13 mouse cellular contexts compared by ENCODE assay signal in the genomic region with DNA sequence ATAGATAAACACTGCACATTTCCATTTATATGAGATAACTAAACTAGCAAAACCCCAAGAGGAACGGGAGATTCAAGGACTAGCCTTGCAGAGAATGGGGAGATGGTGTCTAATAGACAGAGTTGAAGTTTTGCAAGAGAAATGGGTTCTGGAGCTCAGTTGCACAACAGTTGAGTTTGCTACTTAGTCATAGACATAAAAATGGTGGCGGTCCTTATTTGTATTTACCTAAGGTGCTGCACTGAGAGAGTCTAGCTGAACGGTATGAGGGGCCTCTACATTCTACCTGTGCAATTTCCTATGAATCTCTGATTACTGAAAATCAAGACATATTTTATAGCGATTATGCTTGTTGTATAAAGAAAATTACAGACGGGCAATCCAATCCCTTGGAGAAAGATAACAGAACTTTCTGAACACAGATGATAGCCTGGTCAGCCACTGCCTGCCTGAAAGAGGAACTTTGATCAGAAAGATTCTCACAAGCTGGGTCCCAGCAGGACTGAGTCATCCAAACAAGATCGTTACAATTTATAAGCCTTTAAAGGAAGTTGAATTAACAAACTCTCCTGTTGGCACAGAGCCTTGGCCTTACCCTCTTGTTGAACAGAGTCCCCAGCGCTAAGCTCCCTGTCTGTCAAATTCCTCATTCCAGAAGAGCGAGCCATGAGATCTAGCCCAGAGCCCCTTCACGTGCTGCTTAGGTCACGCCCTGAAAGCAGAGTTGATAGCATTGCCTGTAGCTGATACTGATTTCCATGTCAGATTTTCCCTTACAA. TPM values are rescaled to one million over a fixed set of nuclear protein-coding genes. Genes with fewer than 3 reads are reported as not detected.
DNase-seq lines count a peak whose midpoint lies in the region; ATAC-seq and TF ChIP-seq lines count a peak whose summit lies in the region.
"Had no signal": no experiment of that assay in that cellular context is flagged by ENCODE, and none has a peak within 500 bp of the region (broad histone marks: within the 10 kb centered on the region; RNA-seq: fewer than 3 reads in every experiment).

No protein-coding gene starts in this region.

- no peak for TF ChIP-seq CTCF in liver, adult 2 months (IDR thresholded peaks at IDR 0.05; ENCODE audit: low read depth, low read length)
- no peak for TF ChIP-seq CTCF in intestine, postnatal 0 days (IDR thresholded peaks at IDR 0.05; ENCODE audit: low read depth)

- H3K27ac ChIP-seq in liver, adult 2 months (replicated peaks; ENCODE audit: insufficient read depth, low read depth, low read length): no peak overlapping the region
- H3K27ac ChIP-seq in liver, embryonic 11.5 days (ENCODE audit: low read depth, low read length): no peak overlapping the region
- H3K27ac ChIP-seq in intestine, postnatal 0 days (ENCODE audit: low read depth, low read length): peak overlapping the region; percentile 66
- H3K27ac ChIP-seq: liver, embryonic 12.5 days had no signal

- DNase-seq in liver, adult 2 months (ENCODE audit: extremely low read depth, low read depth, low spot score): peak; percentile 18
- DNase-seq in liver, embryonic 11.5 days (ENCODE audit: low spot score): no peak
- peak; percentile 59 for DNase-seq in Muller cell, postnatal 12 days (ENCODE audit: inconsistent ontology term)
- DNase-seq in monocyte, adult 2 months (ENCODE audit: low read depth in 1 of 2, low spot score in 2 of 2): peak; percentile 10 to 29
- no peak for DNase-seq in embryo, embryonic 10 days (ENCODE audit: low spot score)
- DNase-seq in layer of hippocampus, postnatal 36 days: no peak
- no peak for DNase-seq in thymus, postnatal 4 days
- DNase-seq: cerebellum, adult 9-10 months; heart, postnatal 4 days had no signal

- no peak for ATAC-seq in liver, embryonic 11.5 days (replicated peaks; ENCODE audit: low FRiP score)
- ATAC-seq in intestine, postnatal 0 days: peak; percentile 83
- ATAC-seq: inflammation-experienced regulatory T-cells, adult 6 months; liver, embryonic 12.5 days had no signal

- no peaks in the 10 kb centered on the region for H3K4me1 ChIP-seq in liver, adult 2 months (ENCODE audit: control insufficient read depth, insufficient read depth, low read length)
- no peaks in the 10 kb centered on the region for H3K4me1 ChIP-seq in liver, embryonic 11.5 days (replicated peaks; ENCODE audit: control insufficient read depth, insufficient read depth, low read length)
- H3K4me1 ChIP-seq in intestine, postnatal 0 days (replicated peaks; ENCODE audit: control insufficient read depth, insufficient read depth, low read length): 0 out of 2 replicates have a peak, but pooled peaks cover 3% of the 10 kb centered on the region
- H3K4me1 ChIP-seq: liver, embryonic 12.5 days had no signal

- no peaks in the 10 kb centered on the region for H3K79me2 ChIP-seq in liver, adult 2 months (ENCODE audit: control insufficient read depth, insufficient read depth, low read length)

- no peak overlapping the region for H3K9ac ChIP-seq in liver, adult 2 months (ENCODE audit: low read depth, low read length)
- no peak overlapping the region for H3K9ac ChIP-seq in liver, embryonic 11.5 days (ENCODE audit: low read depth, low read length)
- H3K9ac ChIP-seq in intestine, postnatal 0 days (ENCODE audit: low read depth, low read length): no peak overlapping the region
- H3K9ac ChIP-seq: liver, embryonic 12.5 days had no signal

- H3K36me3 ChIP-seq in liver, adult 2 months (ENCODE audit: control insufficient read depth, insufficient read depth, low read length): no peaks in the 10 kb centered on the region
- no peaks in the 10 kb centered on the region for H3K36me3 ChIP-seq in liver, embryonic 11.5 days (ENCODE audit: control insufficient read depth, insufficient read depth, low read length)
- no peaks in the 10 kb centered on the region for H3K36me3 ChIP-seq in intestine, postnatal 0 days (ENCODE audit: control insufficient read depth, insufficient read depth)
- H3K36me3 ChIP-seq: liver, embryonic 12.5 days had no signal

- no peak overlapping the region for H3K4me3 ChIP-seq in liver, adult 2 months (ENCODE audit: insufficient read depth, low read depth, low read length)
- no peak overlapping the region for H3K4me3 ChIP-seq in liver, embryonic 11.5 days (ENCODE audit: low read depth, low read length)
- H3K4me3 ChIP-seq in intestine, postnatal 0 days (ENCODE audit: low read depth, low read length): no peak overlapping the region
- H3K4me3 ChIP-seq: liver, embryonic 12.5 days had no signal

- 79% methylated on average over 10 of the region's 10 CpGs for WGBS in liver, adult 2 months
- WGBS in liver, embryonic 11.5 days: 67% methylated on average over 10 of the region's 10 CpGs
- WGBS in intestine, postnatal 0 days: 33% methylated on average over 10 of the region's 10 CpGs

- no peaks in the 10 kb centered on the region for H3K27me3 ChIP-seq in liver, adult 2 months (ENCODE audit: control insufficient read depth, insufficient read depth, low read length)
- H3K27me3 ChIP-seq in liver, embryonic 11.5 days (replicated peaks; ENCODE audit: control insufficient read depth, insufficient read depth, low read length): no peaks in the 10 kb centered on the region
- H3K27me3 ChIP-seq in intestine, postnatal 0 days (replicated peaks; ENCODE audit: control insufficient read depth, insufficient read depth, low read length): no peaks in the 10 kb centered on the region
- H3K27me3 ChIP-seq: liver, embryonic 12.5 days had no signal

- H3K9me3 ChIP-seq in liver, embryonic 11.5 days (ENCODE audit: control insufficient read depth, low read length): no peaks in the 10 kb centered on the region
- no peaks in the 10 kb centered on the region for H3K9me3 ChIP-seq in intestine, postnatal 0 days (ENCODE audit: control insufficient read depth)
- H3K9me3 ChIP-seq: liver, embryonic 12.5 days had no signal

- no peak for TF ChIP-seq POLR2A in liver, adult 2 months (IDR thresholded peaks at IDR 0.05; ENCODE audit: extremely low read depth, insufficient read depth, low read length)

- H3K4me2 ChIP-seq in liver, embryonic 11.5 days: no peak overlapping the region
- H3K4me2 ChIP-seq in intestine, postnatal 0 days (replicated peaks; ENCODE audit: low read depth): peak overlapping the region; percentile 51
- H3K4me2 ChIP-seq: liver, embryonic 12.5 days had no signal

RNA-seq across cellular contexts. Expression of a gene that starts 37.3 kb away (rescaled TPM):
- 24.8 and 26.9 TPM in 2 replicates for total RNA-seq in liver, adult 2 months (2014; rRNA removed)
- 11.2 and 12.0 TPM in 2 replicates for polyA plus RNA-seq in liver, adult 2 months (2012; rRNA removed)
- 26.7 and 30.3 TPM in 2 replicates for polyA plus RNA-seq in liver, embryonic 11.5 days (2014; fragmentation: Nextera tagmentation; extraction: Ambion mirVana)
- polyA plus RNA-seq in intestine, postnatal 0 days (2015; fragmentation: Nextera tagmentation; extraction: Ambion mirVana): 20.0 and 20.3 TPM in 2 replicates
- total RNA-seq in layer of hippocampus, postnatal 36 days (2021): 10 to 100 TPM; 15.7 to 16.9 TPM

RNA-seq across cellular contexts. Expression of a gene that starts 37.8 kb away (rescaled TPM):
- not detected in 2 replicates for total RNA-seq in liver, adult 2 months (2014; rRNA removed)
- polyA plus RNA-seq in liver, adult 2 months (2012; rRNA removed): not detected in 2 replicates
- 0.18 TPM in 1 of 2 replicates, not detected in the other for polyA plus RNA-seq in liver, embryonic 11.5 days (2014; fragmentation: Nextera tagmentation; extraction: Ambion mirVana)
- polyA plus RNA-seq in intestine, postnatal 0 days (2015; fragmentation: Nextera tagmentation; extraction: Ambion mirVana): 0.12 and 0.31 TPM in 2 replicates
- not detected for total RNA-seq in layer of hippocampus, postnatal 36 days (2021)
- total RNA-seq: heart, postnatal 4 days; left cerebral cortex, postnatal 14 days had no signal
- polyA plus RNA-seq: inflammation-experienced regulatory T-cells, adult 6 months; liver, embryonic 12.5 days had no signal

Comparison
In these comparisons a context has a peak if more than half of its experiments do, and no peak if none do; other contexts are left out.
1. DNase-seq: peak in liver, adult 2 months (single experiment), Muller cell, postnatal 12 days (single experiment) and monocyte, adult 2 months (2 of 2); none in liver, embryonic 11.5 days (single experiment), embryo, embryonic 10 days (single experiment), layer of hippocampus, postnatal 36 days (0 of 2) and thymus, postnatal 4 days (single experiment).